ENCODE assay signal across 14 mouse cellular contexts in genomic region chr1:42865336-42865939, GRCm38 (mm10). TPM values are rescaled to one million over a fixed set of nuclear protein-coding genes. Genes with fewer than 3 reads are reported as not detected.
A peak's percentile ranks its signal among the peaks of the same experiment; 100 is the strongest.
DNase-seq lines count a peak whose midpoint lies in the region; ATAC-seq and TF ChIP-seq lines count a peak whose summit lies in the region.
"Had no signal": no experiment of that assay in that cellular context is flagged by ENCODE, and none has a peak within 500 bp of the region (broad histone marks: within the 10 kb centered on the region; RNA-seq: fewer than 3 reads in every experiment).

No protein-coding gene starts in this region.

- H3K27ac ChIP-seq in forebrain, embryonic 12.5 days = no peak overlapping the region
- no peak overlapping the region for H3K27ac ChIP-seq in forebrain, embryonic 14.5 days (ENCODE audit: low read depth, low read length)
- H3K27ac ChIP-seq in kidney, embryonic 15.5 days = no peak overlapping the region
- no peak overlapping the region for H3K27ac ChIP-seq in midbrain, postnatal 0 days (ENCODE audit: low read depth, low read length)
- H3K27ac ChIP-seq in midbrain, embryonic 16.5 days (ENCODE audit: low read length) = no peak overlapping the region
- H3K27ac ChIP-seq: embryonic facial prominence, embryonic 15.5 days; heart, embryonic 13.5 days; stomach, embryonic 15.5 days had no signal

- DNase-seq in forebrain, embryonic 14.5 days (ENCODE audit: low spot score) = no peak
- no peak for DNase-seq in kidney, postnatal 14 days
- DNase-seq in midbrain, postnatal 0 days (ENCODE audit: low spot score) = no peak
- DNase-seq in c-Kit-positive CD71-positive TER-119-positive erythroid progenitor cells, embryonic 14.5 days (ENCODE audit: low spot score) = no peak
- no peak for DNase-seq in thymus, postnatal 36 days
- DNase-seq: cerebellum, adult 11-12 months had no signal

- no peaks in the 10 kb centered on the region for H3K27me3 ChIP-seq in forebrain, embryonic 12.5 days
- H3K27me3 ChIP-seq in forebrain, embryonic 14.5 days (replicated peaks; ENCODE audit: control insufficient read depth, insufficient read depth, low read length) = no peaks in the 10 kb centered on the region
- H3K27me3 ChIP-seq in kidney, embryonic 15.5 days = no peaks in the 10 kb centered on the region
- no peaks in the 10 kb centered on the region for H3K27me3 ChIP-seq in midbrain, postnatal 0 days (ENCODE audit: insufficient read depth, low read length)
- no peaks in the 10 kb centered on the region for H3K27me3 ChIP-seq in midbrain, embryonic 16.5 days (ENCODE audit: control insufficient read depth, insufficient read depth, low read depth, low read length)
- H3K27me3 ChIP-seq: embryonic facial prominence, embryonic 15.5 days; heart, embryonic 13.5 days; stomach, embryonic 15.5 days had no signal

- TF ChIP-seq CTCF in midbrain, postnatal 0 days (IDR thresholded peaks at IDR 0.05) = no peak

- H3K9ac ChIP-seq in forebrain, embryonic 12.5 days = no peak overlapping the region
- no peak overlapping the region for H3K9ac ChIP-seq in forebrain, embryonic 14.5 days (ENCODE audit: low read length)
- no peak overlapping the region for H3K9ac ChIP-seq in kidney, embryonic 15.5 days
- H3K9ac ChIP-seq in midbrain, postnatal 0 days (replicated peaks; ENCODE audit: low read length, poor library complexity, severe bottlenecking) = no peak overlapping the region
- H3K9ac ChIP-seq in midbrain, embryonic 16.5 days (ENCODE audit: low read depth, low read length) = no peak overlapping the region
- H3K9ac ChIP-seq: embryonic facial prominence, embryonic 15.5 days; heart, embryonic 13.5 days; stomach, embryonic 15.5 days had no signal

- WGBS in forebrain, embryonic 12.5 days = 97% methylated on average over 4 of the region's 4 CpGs
- 99% methylated on average over 4 of the region's 4 CpGs for WGBS in forebrain, embryonic 14.5 days
- WGBS in kidney, embryonic 15.5 days = 96% methylated on average over 4 of the region's 4 CpGs
- WGBS in midbrain, postnatal 0 days = 98% methylated on average over 4 of the region's 4 CpGs
- 94% methylated on average over 4 of the region's 4 CpGs for WGBS in midbrain, embryonic 16.5 days

- ATAC-seq in forebrain, embryonic 12.5 days (ENCODE audit: low FRiP score) = peak; percentile 33; the same call in 1 of the 2 replicates
- no peak; the same call in 1 of the 2 replicates for ATAC-seq in forebrain, embryonic 14.5 days
- ATAC-seq in kidney, embryonic 15.5 days (replicated peaks; ENCODE audit: low FRiP score) = peak; percentile 33
- ATAC-seq in midbrain, postnatal 0 days (ENCODE audit: low FRiP score) = peak; percentile 63
- ATAC-seq in midbrain, embryonic 16.5 days = no peak
- ATAC-seq: forebrain, embryonic 16.5 days; inflammation-experienced regulatory T-cells, adult 6 months had no signal

- H3K9me3 ChIP-seq in forebrain, embryonic 12.5 days = no peaks in the 10 kb centered on the region
- H3K9me3 ChIP-seq in forebrain, embryonic 14.5 days (replicated peaks; ENCODE audit: control insufficient read depth, low read length) = no peaks in the 10 kb centered on the region
- no peaks in the 10 kb centered on the region for H3K9me3 ChIP-seq in kidney, embryonic 15.5 days (replicated peaks)
- no peaks in the 10 kb centered on the region for H3K9me3 ChIP-seq in midbrain, postnatal 0 days (ENCODE audit: low read length)
- H3K9me3 ChIP-seq in midbrain, embryonic 16.5 days (replicated peaks; ENCODE audit: control insufficient read depth, low read length, poor library complexity, severe bottlenecking) = no peaks in the 10 kb centered on the region
- H3K9me3 ChIP-seq: embryonic facial prominence, embryonic 15.5 days; heart, embryonic 13.5 days; stomach, embryonic 15.5 days had no signal

- peaks cover 27% of the 10 kb centered on the region for H3K36me3 ChIP-seq in forebrain, embryonic 12.5 days (replicated peaks)
- peaks cover 18% of the 10 kb centered on the region; the same call in 1 of the 2 replicates for H3K36me3 ChIP-seq in forebrain, embryonic 14.5 days (ENCODE audit: control insufficient read depth, insufficient read depth, low read length)
- H3K36me3 ChIP-seq in kidney, embryonic 15.5 days = peaks cover 37% of the 10 kb centered on the region
- peaks cover 12% of the 10 kb centered on the region; the same call in 1 of the 2 replicates for H3K36me3 ChIP-seq in midbrain, postnatal 0 days (ENCODE audit: insufficient read depth, low read length)
- no peaks in the 10 kb centered on the region; the same call in 1 of the 2 replicates for H3K36me3 ChIP-seq in midbrain, embryonic 16.5 days (ENCODE audit: control insufficient read depth, insufficient read depth, low read length)

- no peaks in the 10 kb centered on the region for H3K4me1 ChIP-seq in forebrain, embryonic 12.5 days
- no peaks in the 10 kb centered on the region for H3K4me1 ChIP-seq in forebrain, embryonic 14.5 days (ENCODE audit: control insufficient read depth, insufficient read depth, low read length)
- H3K4me1 ChIP-seq in kidney, embryonic 15.5 days = no peaks in the 10 kb centered on the region
- no peaks in the 10 kb centered on the region for H3K4me1 ChIP-seq in midbrain, postnatal 0 days (ENCODE audit: insufficient read depth, low read length)
- no peaks in the 10 kb centered on the region for H3K4me1 ChIP-seq in midbrain, embryonic 16.5 days (ENCODE audit: control insufficient read depth, insufficient read depth, low read length)
- H3K4me1 ChIP-seq: embryonic facial prominence, embryonic 15.5 days; stomach, embryonic 15.5 days had no signal

- H3K4me3 ChIP-seq in forebrain, embryonic 12.5 days (replicated peaks) = no peak overlapping the region
- no peak overlapping the region for H3K4me3 ChIP-seq in forebrain, embryonic 14.5 days (ENCODE audit: low read depth, low read length)
- H3K4me3 ChIP-seq in kidney, embryonic 15.5 days (replicated peaks) = no peak overlapping the region
- H3K4me3 ChIP-seq in midbrain, postnatal 0 days (ENCODE audit: low read depth, low read length) = no peak overlapping the region
- H3K4me3 ChIP-seq in midbrain, embryonic 16.5 days (ENCODE audit: low read depth, low read length) = no peak overlapping the region
- H3K4me3 ChIP-seq: embryonic facial prominence, embryonic 15.5 days; heart, embryonic 13.5 days; stomach, embryonic 15.5 days had no signal

- H3K4me2 ChIP-seq in forebrain, embryonic 12.5 days = no peak overlapping the region
- H3K4me2 ChIP-seq in forebrain, embryonic 14.5 days (ENCODE audit: low read length) = no peak overlapping the region
- H3K4me2 ChIP-seq in kidney, embryonic 15.5 days = no peak overlapping the region
- no peak overlapping the region for H3K4me2 ChIP-seq in midbrain, postnatal 0 days (ENCODE audit: low read depth, low read length, poor library complexity, severe bottlenecking)
- no peak overlapping the region for H3K4me2 ChIP-seq in midbrain, embryonic 16.5 days (ENCODE audit: low read length)
- H3K4me2 ChIP-seq: embryonic facial prominence, embryonic 15.5 days; heart, embryonic 13.5 days; stomach, embryonic 15.5 days had no signal

RNA-seq across cellular contexts. Expression of gene Mrps9, which starts 14.4 kb away (rescaled TPM):
- 46.3 and 50.4 TPM in 2 replicates for polyA plus RNA-seq in forebrain, embryonic 12.5 days (2016; fragmentation: Nextera tagmentation; extraction: Ambion mirVana)
- polyA plus RNA-seq in forebrain, embryonic 14.5 days (2014; fragmentation: Nextera tagmentation; extraction: Ambion mirVana) = 45.4 and 48.0 TPM in 2 replicates
- polyA plus RNA-seq in kidney, embryonic 15.5 days (2015; fragmentation: Nextera tagmentation; extraction: Ambion mirVana) = 56.3 and 58.8 TPM in 2 replicates
- total RNA-seq in midbrain, postnatal 0 days (2014; rRNA removed) = 32.2 and 43.2 TPM in 2 replicates
- polyA plus RNA-seq in midbrain, postnatal 0 days (2015; fragmentation: Nextera tagmentation; extraction: Ambion mirVana) = 33.2 and 35.8 TPM in 2 replicates
- 27.5 and 31.8 TPM in 2 replicates for polyA plus RNA-seq in midbrain, embryonic 16.5 days (2015; fragmentation: Nextera tagmentation; extraction: Ambion mirVana)

Comparison
In these comparisons a context has a peak if more than half of its experiments do, and no peak if none do; other contexts are left out.
1. ATAC-seq: peak in forebrain, embryonic 12.5 days (single experiment), kidney, embryonic 15.5 days (single experiment) and midbrain, postnatal 0 days (single experiment); none in forebrain, embryonic 14.5 days (single experiment) and midbrain, embryonic 16.5 days (single experiment).